Mouse (Mus musculus): ENCODE results near the gene Rubcnl.

GRCm38 (mm10) chr14:75068430-75069112 is 52.7 kb downstream of the Rubcnl start:
- no peak for TF ChIP-seq CTCF (IDR thresholded peaks at IDR 0.05; ENCODE audit: extremely low read depth, insufficient read depth, insufficient read length, insufficient replicate concordance)
- TF ChIP-seq POLR2A (IDR thresholded peaks at IDR 0.05; ENCODE audit: low read depth, low read length): no peak; the same call in 1 of the 2 replicates
